Mouse (Mus musculus) forebrain, embryonic 12.5 days (tissue): Measurements from ENCODE around the gene Slc2a9. TPM values are rescaled to one million over a fixed set of nuclear protein-coding genes. Genes with fewer than 3 reads are reported as not detected.

Experiments
- ATAC-seq: fragments of 200-750 bp; cut with Nextera tagmentation; 2 replicates; pipeline ENCODE4 v1.8.0; 2017; ENCODE audit warnings: moderate TSS enrichment; ENCODE audit not compliant: low FRiP score
- H3K27ac ChIP-seq: fragments of 300-500 bp; sonication (generic); 2 replicates; pipeline ENCODE4 v1.5.1; 2016; ENCODE audit warnings: mild to moderate bottlenecking
- H3K27me3 ChIP-seq: fragments of 300-500 bp; sonication (generic); 2 replicates; pipeline ENCODE4 v1.6.1; 2016; ENCODE audit warnings: mild to moderate bottlenecking
- H3K36me3 ChIP-seq: fragments of 300-500 bp; sonication (generic); replicated peaks from 2 replicates; pipeline ENCODE4 v1.6.1; 2016; ENCODE audit warnings: mild to moderate bottlenecking
- H3K4me1 ChIP-seq: fragments of 300-500 bp; sonication (generic); 2 replicates; pipeline ENCODE4 v1.6.1; 2016
- H3K4me2 ChIP-seq: fragments of 300-500 bp; sonication (generic); 2 replicates; pipeline ENCODE4 v1.6.1; 2016; ENCODE audit warnings: mild to moderate bottlenecking, moderate library complexity
- H3K4me3 ChIP-seq: fragments of 300-500 bp; sonication (generic); replicated peaks from 2 replicates; pipeline ENCODE4 v1.5.1; 2016; ENCODE audit warnings: mild to moderate bottlenecking
- H3K9ac ChIP-seq: fragments of 300-500 bp; sonication (generic); 2 replicates; pipeline ENCODE4 v1.6.1; 2016; ENCODE audit warnings: mild to moderate bottlenecking
- H3K9me3 ChIP-seq: fragments of 300-500 bp; sonication (generic); 2 replicates; pipeline ENCODE4 v1.6.1; 2016
- WGBS: fragments of 180-500 bp; shearing (Covaris S2); methylation state at CpG from one replicate; pipeline ENCODE4 v1.1.7; 2016; 5-methylcytosine and 5-hydroxymethylcytosine counted together
- polyA plus RNA-seq: library from polyadenylated mRNA; unstranded; fragments of >200 nt; fragmentation: Nextera tagmentation; extraction: Ambion mirVana; gene quantifications from 2 replicates; pipeline ENCODE4 v1.2.1, GENCODE M21; 2016

Slc2a9 gene
- polyA plus RNA-seq, 1 experiment from 2014 or later: 0.29 TPM

DNA sequence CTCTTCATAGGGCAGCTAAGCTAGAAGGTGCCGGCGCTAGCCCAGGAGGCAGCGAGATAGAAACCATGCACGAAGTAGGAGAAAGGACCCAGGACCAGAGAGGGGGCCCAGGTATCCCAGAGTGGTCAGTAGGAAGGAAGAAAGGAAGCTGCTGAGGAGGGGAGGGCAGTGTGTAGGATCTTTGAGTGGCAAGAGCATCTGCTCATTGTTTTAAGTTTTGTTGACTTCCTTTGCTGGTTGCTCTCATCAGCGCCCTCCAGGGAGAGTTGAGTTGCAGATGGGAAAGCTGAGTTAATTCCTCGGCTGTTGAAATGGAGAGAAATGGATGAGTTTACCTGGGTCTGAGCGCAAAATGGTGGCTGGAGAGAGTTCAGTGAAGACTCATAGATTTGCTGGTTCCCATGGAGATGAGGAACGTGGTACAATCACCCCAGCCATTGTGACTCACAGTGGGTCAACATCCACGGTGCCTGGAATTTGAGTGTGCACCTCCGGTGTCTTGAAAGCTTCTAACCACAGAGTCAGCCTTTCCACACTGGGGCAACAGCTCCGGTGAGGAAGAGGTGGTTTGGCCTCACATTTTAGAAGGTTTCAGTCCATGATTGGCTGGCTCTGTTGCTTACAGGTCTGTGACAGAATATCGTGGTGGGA, 201.1 kb downstream of the Slc2a9 start:
- Histone ChIP-seq H3K27ac (no peak overlapping the region), H3K9ac (no peak overlapping the region), H3K4me2 (no peak overlapping the region), H3K4me3 (no peak overlapping the region), H3K36me3 (no peaks in the 10 kb centered on the region), H3K27me3 (no peaks in the 10 kb centered on the region), H3K9me3 (no peaks in the 10 kb centered on the region), H3K4me1 (no peaks in the 10 kb centered on the region)
- no peak for ATAC-seq
- 89% methylated on average over 12 of the region's 12 CpGs for WGBS

Other genes with a start within 250 kb of the Slc2a9 start
- 90.9 and 91.4 TPM in 2 replicates for gene Tmem128, start 243.0 kb downstream of the Slc2a9 start, polyA plus RNA-seq
- gene Otop1, start 227.2 kb downstream of the Slc2a9 start, polyA plus RNA-seq: not detected in 2 replicates
- 0.06 TPM in 1 of 2 replicates, not detected in the other for gene Drd5, start 183.8 kb downstream of the Slc2a9 start, polyA plus RNA-seq
- gene Wdr1, start 60.1 kb upstream of the Slc2a9 start, polyA plus RNA-seq: 144 and 153 TPM in 2 replicates
- gene Zfp518b, start 181.7 kb upstream of the Slc2a9 start, polyA plus RNA-seq: 42.7 and 50.5 TPM in 2 replicates